Mouse (Mus musculus) forebrain, embryonic 11.5 days (tissue): ENCODE data around the gene Arl8a. TPM values are rescaled to one million over a fixed set of nuclear protein-coding genes. Genes with fewer than 3 reads are reported as not detected.
"Not testable (repeated sequence)": the region's sequence is repeated elsewhere in the genome, so short reads cannot be mapped to it uniquely, and the experiment has no call there.

ENCODE experiments used
- ATAC-seq: fragments of 200-750 bp; cut with Nextera tagmentation; replicated peaks from 2 replicates; pipeline ENCODE4 v1.8.0; 2017; ENCODE audit warnings: moderate TSS enrichment; ENCODE audit not compliant: low FRiP score
- DNase-seq: peaks from one replicate; pipeline ENCODE4 v3.0.0-alpha.2; 2017; ENCODE audit warnings: low spot score
- H3K27ac ChIP-seq: fragments of 300-500 bp; sonication (generic); 2 replicates; pipeline ENCODE4 v1.5.1; 2014; ENCODE audit warnings: low read depth, low read length
- H3K27me3 ChIP-seq: fragments of 300-500 bp; sonication (generic); 2 replicates; pipeline ENCODE4 v1.6.1; 2014; ENCODE audit warnings: mild to moderate bottlenecking, low read length, mixed read lengths; ENCODE audit not compliant: control insufficient read depth, insufficient read depth
- H3K36me3 ChIP-seq: fragments of 300-500 bp; sonication (generic); 2 replicates; pipeline ENCODE4 v1.6.1; 2014; ENCODE audit warnings: mild to moderate bottlenecking, low read length, moderate library complexity, mixed read lengths; ENCODE audit not compliant: control insufficient read depth, insufficient read depth
- H3K4me1 ChIP-seq: fragments of 300-500 bp; sonication (generic); replicated peaks from 2 replicates; pipeline ENCODE4 v1.6.1; 2014; ENCODE audit warnings: low read length, mixed read lengths; ENCODE audit not compliant: control insufficient read depth, insufficient read depth
- H3K4me2 ChIP-seq: fragments of 300-500 bp; sonication (generic); 2 replicates; pipeline ENCODE4 v1.6.1; 2014; ENCODE audit warnings: low read depth, mild to moderate bottlenecking, low read length, moderate library complexity, mixed read lengths; ENCODE audit not compliant: severe bottlenecking
- H3K4me3 ChIP-seq: fragments of 300-500 bp; sonication (generic); 2 replicates; pipeline ENCODE4 v1.5.1; 2014; ENCODE audit warnings: low read depth, low read length
- H3K9ac ChIP-seq: fragments of 300-500 bp; sonication (generic); 2 replicates; pipeline ENCODE4 v1.6.1; 2014; ENCODE audit warnings: low read length
- H3K9me3 ChIP-seq: fragments of 300-500 bp; sonication (generic); 2 replicates; pipeline ENCODE4 v1.6.1; 2016; ENCODE audit warnings: low read length, mixed read lengths; ENCODE audit not compliant: control insufficient read depth
- WGBS: fragments of 180-500 bp; shearing (Covaris S2); extraction: QIAGEN DNeasy Blood & Tissue Kit; methylation state at CpG from one replicate; pipeline ENCODE4 v1.1.7; 2014; 5-methylcytosine and 5-hydroxymethylcytosine counted together
- polyA plus RNA-seq: library from polyadenylated mRNA; unstranded; fragments of >200 nt; fragmentation: Nextera tagmentation; extraction: Ambion mirVana; gene quantifications from 2 replicates; pipeline ENCODE4 v1.2.1, GENCODE M21; 2014

Gene Arl8a
- polyA plus RNA-seq, 1 experiment from 2014 or later: 67.9 TPM

GRCm38 (mm10) chr1:135180830-135181229 lies 34.2 kb downstream of the Arl8a start:
- WGBS: 92% methylated on average over 10 of the region's 10 CpGs
- ATAC-seq (no peak), DNase-seq (no peak)
- H3K9me3 ChIP-seq: no peaks in the 10 kb centered on the region
- H3K4me1 ChIP-seq: no peaks in the 10 kb centered on the region
- H3K4me3 ChIP-seq: no peak overlapping the region
- no peaks in the 10 kb centered on the region for H3K36me3 ChIP-seq
- no peak overlapping the region for H3K27ac ChIP-seq
- no peak overlapping the region for H3K4me2 ChIP-seq
- H3K9ac ChIP-seq: no peak overlapping the region
- H3K27me3 ChIP-seq: no peaks in the 10 kb centered on the region

GRCm38 (mm10) chr1:135181275-135181674 lies 34.7 kb downstream of the Arl8a start:
- ATAC-seq: no peak
- no peak overlapping the region for H3K9ac ChIP-seq
- no peaks in the 10 kb centered on the region for H3K36me3 ChIP-seq
- H3K4me2 ChIP-seq: no peak overlapping the region
- no peaks in the 10 kb centered on the region for H3K4me1 ChIP-seq
- H3K27me3 ChIP-seq: no peaks in the 10 kb centered on the region
- no peak overlapping the region for H3K27ac ChIP-seq
- DNase-seq: no peak
- H3K9me3 ChIP-seq: no peaks in the 10 kb centered on the region
- no peak overlapping the region for H3K4me3 ChIP-seq
- WGBS: 76% methylated on average over 4 of the region's 4 CpGs

- DNase-seq: no peak
- no peaks in the 10 kb centered on the region for H3K36me3 ChIP-seq
- no peaks in the 10 kb centered on the region for H3K4me1 ChIP-seq
- no peak overlapping the region for H3K9ac ChIP-seq
- ATAC-seq: no peak
- H3K27me3 ChIP-seq: no peaks in the 10 kb centered on the region
- no peak overlapping the region for H3K27ac ChIP-seq
- H3K4me3 ChIP-seq: no peak overlapping the region
- H3K4me2 ChIP-seq: no peak overlapping the region
- H3K9me3 ChIP-seq: no peaks in the 10 kb centered on the region
- WGBS: 88% methylated on average over 8 of the region's 8 CpGs
Measured at GRCm38 (mm10) chr1:135181880-135182623, 35.4 kb downstream of the Arl8a start.

- no peak overlapping the region for H3K4me2 ChIP-seq
- no peak overlapping the region for H3K27ac ChIP-seq
- H3K27me3 ChIP-seq: no peaks in the 10 kb centered on the region
- no peak overlapping the region for H3K4me3 ChIP-seq
- H3K4me1 ChIP-seq: no peaks in the 10 kb centered on the region
- H3K9ac ChIP-seq: no peak overlapping the region
- ATAC-seq (no peak), DNase-seq (no peak)
- no peaks in the 10 kb centered on the region for H3K9me3 ChIP-seq
- 73% methylated on average over 3 of the region's 3 CpGs for WGBS
- no peaks in the 10 kb centered on the region for H3K36me3 ChIP-seq
Measured at GRCm38 (mm10) chr1:135182975-135183374, 36.4 kb downstream of the Arl8a start.

GRCm38 (mm10) chr1:135183448-135183847 lies 36.8 kb downstream of the Arl8a start:
- Histone ChIP-seq H3K27ac (no peak overlapping the region), H3K36me3 (no peaks in the 10 kb centered on the region), H3K9ac (no peak overlapping the region), H3K27me3 (no peaks in the 10 kb centered on the region), H3K4me2 (no peak overlapping the region), H3K4me3 (no peak overlapping the region), H3K9me3 (no peaks in the 10 kb centered on the region), H3K4me1 (no peaks in the 10 kb centered on the region)
- DNase-seq: no peak
- 87% methylated on average over 4 of the region's 4 CpGs for WGBS
- no peak for ATAC-seq

GRCm38 (mm10) chr1:135183941-135184570 lies 37.4 kb downstream of the Arl8a start:
- Histone ChIP-seq H3K9ac (no peak overlapping the region), H3K4me2 (no peak overlapping the region), H3K27me3 (no peaks in the 10 kb centered on the region), H3K36me3 (no peaks in the 10 kb centered on the region), H3K4me1 (no peaks in the 10 kb centered on the region), H3K27ac (no peak overlapping the region), H3K4me3 (no peak overlapping the region), H3K9me3 (no peaks in the 10 kb centered on the region)
- ATAC-seq (no peak), DNase-seq (no peak)
- WGBS: 74% methylated on average over 11 of the region's 11 CpGs

GRCm38 (mm10) chr1:135185936-135186335 lies 39.3 kb downstream of the Arl8a start:
- H3K27me3 ChIP-seq: no peaks in the 10 kb centered on the region
- no peaks in the 10 kb centered on the region for H3K4me1 ChIP-seq
- WGBS: 29% methylated on average over 5 of the region's 5 CpGs
- H3K4me2 ChIP-seq: no peak overlapping the region
- H3K9me3 ChIP-seq: no peaks in the 10 kb centered on the region
- no peak overlapping the region for H3K9ac ChIP-seq
- ATAC-seq: no peak
- H3K4me3 ChIP-seq: no peak overlapping the region
- H3K27ac ChIP-seq: no peak overlapping the region
- no peak for DNase-seq
- no peaks in the 10 kb centered on the region for H3K36me3 ChIP-seq

GRCm38 (mm10) chr1:135186427-135186826 lies 39.8 kb downstream of the Arl8a start:
- ATAC-seq (no peak), DNase-seq (no peak)
- H3K27ac ChIP-seq: no peak overlapping the region
- WGBS: 36% methylated on average over 8 of the region's 8 CpGs
- H3K4me3 ChIP-seq: no peak overlapping the region
- no peaks in the 10 kb centered on the region for H3K9me3 ChIP-seq
- no peaks in the 10 kb centered on the region for H3K27me3 ChIP-seq
- H3K9ac ChIP-seq: no peak overlapping the region
- no peaks in the 10 kb centered on the region for H3K36me3 ChIP-seq
- no peak overlapping the region for H3K4me2 ChIP-seq
- no peaks in the 10 kb centered on the region for H3K4me1 ChIP-seq

- H3K4me2 ChIP-seq, H3K36me3 ChIP-seq, H3K4me1 ChIP-seq, H3K27me3 ChIP-seq, H3K4me3 ChIP-seq, ATAC-seq, DNase-seq, H3K27ac ChIP-seq, H3K9ac ChIP-seq, H3K9me3 ChIP-seq: not testable (repeated sequence)
- 38% methylated on average over 2 of the region's 2 CpGs for WGBS
Measured at GRCm38 (mm10) chr1:135187016-135187415, 40.4 kb downstream of the Arl8a start.
